Mouse (Mus musculus) kidney, adult 11 months (tissue): Measurements from ENCODE around the gene Tmem260.
A peak's percentile ranks its signal among the peaks of the same experiment; 100 is the strongest.

ENCODE experiments used
- DNase-seq: peaks from one replicate; pipeline ENCODE4 v3.0.0; 2022

Gene Tmem260

DNA sequence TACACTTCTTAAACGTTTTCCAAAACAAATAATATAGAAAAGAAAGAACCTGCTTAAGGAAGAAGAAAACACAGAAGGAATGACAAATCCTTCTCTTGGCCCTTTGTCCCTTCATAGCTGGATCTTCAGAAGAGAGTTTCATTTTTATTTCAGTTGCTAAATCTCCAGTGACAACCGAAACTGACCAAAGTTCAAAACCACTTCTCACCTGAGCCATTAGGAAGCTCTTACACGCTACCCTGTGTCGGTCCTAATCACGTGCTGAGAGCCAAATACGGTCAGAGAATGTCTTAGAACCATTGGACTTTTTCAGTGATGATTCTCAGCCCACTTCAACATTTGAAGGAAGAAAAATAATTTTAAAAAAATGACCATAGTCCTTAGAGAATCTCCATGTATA is 36.8 kb downstream of the Tmem260 start:
- no peak for DNase-seq

DNA sequence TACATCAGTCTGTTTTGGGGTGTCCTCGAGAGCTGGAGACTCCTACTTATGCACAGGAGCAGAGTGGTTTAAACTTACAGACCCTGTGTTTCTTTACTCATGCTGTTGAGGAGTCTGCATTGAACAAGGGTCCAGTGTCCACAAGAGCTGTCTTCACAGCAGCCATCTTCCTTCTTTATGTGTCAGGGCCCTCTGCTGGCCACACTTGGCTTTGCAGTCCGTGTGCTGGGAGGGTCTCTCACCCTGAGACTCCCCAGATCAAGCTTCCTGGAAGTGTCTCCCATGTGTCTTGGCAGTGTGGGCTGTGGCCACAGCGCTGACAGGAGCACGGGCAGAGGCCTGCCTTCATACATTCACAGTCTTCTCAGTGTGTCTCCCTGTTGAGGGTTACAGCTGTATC is 48.0 kb downstream of the Tmem260 start:
- DNase-seq: no peak

DNA sequence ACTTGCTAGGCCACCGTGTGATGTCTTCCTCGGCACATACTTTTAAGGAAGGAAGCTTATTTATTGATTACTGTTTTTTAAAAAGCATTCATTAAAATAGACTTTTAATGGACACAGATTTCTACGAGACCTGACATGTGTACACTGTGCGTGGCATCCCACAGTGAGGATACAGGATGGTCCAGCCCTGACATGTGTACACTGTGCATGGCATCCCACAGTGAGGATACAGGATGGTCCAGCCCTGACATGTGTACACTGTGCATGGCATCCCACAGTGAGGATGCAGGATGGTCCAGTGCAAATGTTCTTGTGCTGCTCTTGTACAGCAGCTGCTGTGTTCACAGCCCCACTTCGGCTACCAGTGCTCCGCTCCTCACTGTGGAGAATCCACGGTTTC is 56.6 kb downstream of the Tmem260 start:
- DNase-seq: no peak

DNA sequence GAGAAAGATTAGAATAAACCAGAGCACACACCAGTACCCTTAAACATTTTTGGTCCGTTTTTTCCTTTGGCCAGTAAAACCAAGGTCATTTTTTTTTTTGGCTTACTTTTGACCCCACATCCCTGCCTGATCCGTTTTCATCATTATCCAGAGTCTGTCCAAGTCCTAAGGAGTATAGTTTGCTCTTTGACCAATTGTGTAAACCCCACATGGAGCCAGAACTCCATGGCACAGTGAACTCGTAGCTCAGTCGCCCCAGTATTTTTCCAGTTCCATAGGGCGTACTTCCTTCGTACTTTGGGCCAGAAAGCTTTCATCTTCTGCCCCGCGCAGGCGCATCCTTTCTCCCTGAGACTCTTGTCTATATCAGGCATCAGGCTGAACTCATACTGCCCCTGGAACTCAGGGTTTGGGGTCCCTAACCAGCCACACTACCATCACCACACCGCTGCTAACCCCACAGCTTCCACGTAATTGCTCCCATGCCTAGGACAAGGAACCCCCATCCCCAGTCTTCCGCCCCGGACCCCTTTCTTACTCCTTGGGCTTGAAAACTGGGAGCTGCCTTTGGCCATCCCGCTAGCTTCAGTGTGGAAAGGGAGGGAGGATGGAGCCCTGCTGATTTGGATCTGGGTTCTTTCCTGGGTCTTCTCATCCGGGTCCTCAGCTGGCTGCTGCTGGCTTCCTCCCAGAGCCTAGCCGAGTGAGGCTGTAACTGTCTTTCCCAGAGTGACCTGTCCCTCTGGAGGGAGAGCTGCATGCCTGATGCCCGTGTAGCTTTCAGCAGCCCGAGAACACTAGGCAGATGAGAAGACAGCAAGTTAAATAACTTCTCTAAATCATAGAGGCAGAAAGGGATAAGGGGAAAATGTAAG is 58.0 kb downstream of the Tmem260 start:
- no peak for DNase-seq

DNA sequence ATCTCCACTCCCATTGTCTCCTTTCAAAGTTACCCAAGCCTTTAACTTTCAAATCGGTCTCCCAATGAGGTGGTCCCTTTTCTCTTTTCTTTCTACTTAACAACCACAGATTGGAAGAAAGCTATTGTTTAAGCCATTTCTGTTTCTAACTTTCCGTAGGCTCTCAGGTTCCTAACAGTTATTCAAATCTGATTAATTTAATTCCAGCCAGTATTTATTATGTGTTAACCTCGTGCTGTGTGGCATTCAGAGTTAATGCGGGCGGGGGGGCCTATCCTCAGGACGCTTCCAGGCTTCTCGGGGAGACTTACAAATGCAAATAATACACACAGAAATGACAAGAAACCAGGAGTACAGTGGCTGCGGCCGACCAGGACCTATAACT is 58.6 kb downstream of the Tmem260 start:
- no peak for DNase-seq

DNA sequence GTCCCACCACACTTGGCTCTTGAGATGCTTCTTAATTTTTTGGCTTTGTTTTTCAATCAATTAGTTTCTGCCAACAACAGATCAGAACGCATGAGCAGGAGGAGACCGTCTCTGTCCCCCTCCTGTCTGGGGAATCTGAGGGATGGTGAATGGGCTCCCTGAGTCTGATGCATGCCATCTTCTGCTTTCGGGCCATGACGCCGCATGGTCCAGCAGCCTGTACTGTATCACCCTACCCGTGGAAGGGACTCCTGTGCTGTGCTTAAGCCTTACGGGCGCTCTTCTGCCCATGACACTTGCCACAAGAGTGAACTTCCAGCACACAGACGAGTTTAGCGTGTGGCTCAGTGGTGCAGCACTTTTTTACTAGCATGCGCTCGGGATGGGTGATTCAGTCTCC is 59.7 kb downstream of the Tmem260 start:
- DNase-seq: no peak

DNA sequence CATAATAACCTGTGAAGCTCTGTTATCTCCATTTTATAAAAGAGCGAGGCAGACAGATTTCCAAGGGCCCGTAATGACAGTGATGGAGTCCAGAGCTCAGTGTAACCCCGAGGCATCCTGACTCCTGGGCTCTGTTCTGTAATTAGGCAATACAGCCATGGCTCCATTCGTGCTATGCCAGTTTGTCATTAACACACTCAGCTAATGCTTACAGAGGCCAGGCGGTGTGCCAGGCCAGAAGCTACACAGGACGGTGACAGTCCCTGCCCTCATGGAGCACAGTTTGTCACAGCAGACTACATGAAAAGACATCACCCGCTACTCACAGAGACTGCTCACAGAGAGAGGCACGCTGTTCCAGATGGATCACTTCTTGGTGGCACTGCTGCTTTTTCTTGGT is 61.5 kb downstream of the Tmem260 start:
- peak; percentile 59 for DNase-seq

DNA sequence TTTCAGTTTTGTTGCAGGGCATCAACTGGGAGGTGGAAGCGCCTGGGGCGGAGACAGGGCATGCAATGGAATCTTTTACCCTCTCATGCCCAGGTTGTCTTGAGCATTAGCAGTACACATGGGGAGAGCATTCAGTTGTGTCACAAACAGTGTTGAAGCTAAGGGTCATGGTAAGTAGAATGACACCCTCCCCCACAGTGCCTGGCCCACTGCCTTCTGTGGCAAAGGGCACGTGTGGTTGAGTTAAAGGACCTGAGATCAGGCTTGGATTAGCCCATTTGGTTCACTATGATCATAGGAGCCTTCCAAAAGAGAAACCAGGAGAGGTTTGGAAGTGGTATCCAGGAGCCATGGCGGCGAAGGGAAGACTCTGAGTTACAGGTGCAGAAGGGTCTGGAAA is 63.2 kb downstream of the Tmem260 start:
- DNase-seq: no peak

DNA sequence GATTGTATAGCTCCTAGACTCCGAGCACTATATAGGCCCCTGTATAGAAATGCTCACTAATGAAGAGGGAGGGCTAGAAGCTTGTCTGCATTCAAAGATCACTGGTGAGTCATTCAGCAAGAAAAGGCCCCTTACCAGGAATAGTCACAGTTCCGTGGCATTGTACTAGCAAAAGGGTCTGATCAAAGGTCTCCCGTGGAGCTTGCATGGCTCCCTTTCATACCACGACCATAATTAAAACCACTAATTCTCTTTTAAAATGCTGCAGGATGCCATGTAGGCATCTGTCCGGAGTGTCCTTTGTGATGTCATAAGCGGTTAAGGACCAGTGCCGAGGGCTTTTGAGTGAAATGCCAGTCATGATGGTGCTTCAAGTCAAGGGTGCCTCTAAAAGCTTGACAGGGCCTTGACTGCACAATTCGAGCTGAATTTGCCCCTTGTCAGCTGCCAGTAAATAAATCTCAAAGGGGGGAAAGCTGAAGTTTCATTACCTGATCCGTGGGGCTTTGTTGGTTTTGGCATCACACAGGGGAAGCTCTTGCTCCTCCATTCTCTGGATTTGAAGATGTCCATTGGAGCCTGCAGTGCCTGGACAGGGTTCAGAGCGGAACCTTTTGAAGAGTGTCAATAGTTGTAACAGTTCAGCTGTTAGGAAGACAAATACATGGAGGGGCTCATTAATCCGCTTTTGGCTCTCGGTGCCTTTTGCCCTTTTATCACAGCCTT is 67.3 kb downstream of the Tmem260 start:
- DNase-seq: no peak

DNA sequence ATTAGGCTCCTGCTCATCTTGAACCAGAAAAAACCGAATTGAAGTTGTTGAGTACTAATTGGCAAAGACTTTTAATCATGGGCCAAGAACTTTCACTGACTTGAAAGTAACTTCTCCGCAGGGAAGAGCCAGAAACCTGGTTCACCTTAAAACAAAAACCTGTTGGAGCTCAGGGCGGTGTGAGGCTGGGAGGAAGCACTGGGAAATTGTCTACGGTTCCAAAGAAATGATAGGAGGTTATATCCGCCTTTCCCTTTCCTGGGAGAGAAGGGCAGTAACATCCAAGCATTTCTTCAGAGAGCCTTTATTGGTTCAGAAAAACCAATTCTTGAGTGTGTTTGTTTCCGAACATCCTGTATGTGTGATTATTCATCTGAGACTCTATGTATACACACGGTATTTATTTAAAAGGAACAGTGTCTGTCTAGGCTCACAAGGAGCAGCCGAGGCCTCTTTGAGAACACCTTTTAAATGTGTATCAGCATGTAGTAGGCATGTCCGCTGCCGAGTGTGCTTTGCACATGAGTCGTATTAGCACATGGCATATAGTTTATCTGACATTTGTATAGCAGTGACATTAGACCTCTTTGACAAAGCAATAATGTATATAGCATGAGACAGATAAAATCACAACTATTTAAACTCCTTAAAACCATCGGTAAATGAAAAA is 68.0 kb downstream of the Tmem260 start:
- no peak for DNase-seq

DNA sequence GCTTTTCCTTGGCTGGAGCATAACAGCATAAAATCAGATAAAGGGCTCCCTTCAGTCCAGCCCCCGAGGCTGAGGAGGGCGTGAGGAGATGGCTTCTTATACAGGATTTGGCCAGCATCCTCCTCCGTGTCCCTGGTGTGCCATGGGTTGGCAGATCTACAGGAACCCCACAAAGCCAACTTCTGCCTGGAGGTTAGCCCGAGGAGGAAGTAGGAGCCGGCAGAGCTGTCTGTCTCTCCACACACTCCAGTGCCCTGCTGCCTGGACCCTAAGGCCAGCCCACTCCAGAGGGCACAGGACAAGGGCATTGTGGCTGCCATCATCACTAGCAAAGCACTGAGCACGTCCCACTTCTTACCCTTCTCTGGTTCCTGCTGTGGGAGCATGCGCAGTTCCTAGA is 68.7 kb downstream of the Tmem260 start:
- no peak for DNase-seq

DNA sequence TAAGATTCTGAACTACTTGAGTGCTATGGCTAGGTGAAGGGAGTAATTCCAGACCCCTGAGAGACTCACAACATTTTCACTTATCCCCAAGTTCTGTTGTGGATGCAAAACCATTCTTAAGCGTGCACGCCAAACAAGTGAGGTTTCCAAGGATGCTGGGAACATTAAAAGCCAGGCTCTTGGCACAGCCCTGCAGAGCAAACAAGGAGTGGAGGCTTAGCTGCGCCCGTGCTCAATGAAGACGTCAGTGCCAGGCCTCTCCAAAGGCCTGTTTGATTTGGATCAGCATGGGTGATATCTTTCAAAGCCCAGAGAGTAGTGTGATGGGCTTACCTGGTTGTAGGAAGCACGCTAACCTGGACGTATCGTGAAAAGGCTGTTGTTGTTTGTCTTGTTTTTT is 69.6 kb downstream of the Tmem260 start:
- no peak for DNase-seq

DNA sequence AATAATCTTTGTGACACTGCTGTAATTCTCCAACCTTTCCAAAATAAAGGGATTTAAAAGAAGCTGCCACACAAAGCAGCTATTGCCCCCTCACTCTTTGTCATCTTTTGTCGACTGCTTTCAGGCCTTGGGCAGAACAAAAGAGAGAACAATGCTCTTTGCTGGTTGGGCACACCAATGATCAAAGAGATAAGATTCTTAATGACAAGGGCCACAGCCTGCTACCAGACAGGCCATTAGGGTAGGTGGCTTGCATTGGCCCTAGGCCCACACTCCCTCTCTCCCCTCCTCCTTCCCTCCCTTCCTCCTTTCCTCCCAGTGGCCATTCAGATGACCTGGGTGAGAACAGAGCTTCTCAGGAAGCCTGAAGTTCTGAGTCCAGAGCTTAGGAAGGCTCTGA is 77.4 kb downstream of the Tmem260 start:
- DNase-seq: no peak

DNA sequence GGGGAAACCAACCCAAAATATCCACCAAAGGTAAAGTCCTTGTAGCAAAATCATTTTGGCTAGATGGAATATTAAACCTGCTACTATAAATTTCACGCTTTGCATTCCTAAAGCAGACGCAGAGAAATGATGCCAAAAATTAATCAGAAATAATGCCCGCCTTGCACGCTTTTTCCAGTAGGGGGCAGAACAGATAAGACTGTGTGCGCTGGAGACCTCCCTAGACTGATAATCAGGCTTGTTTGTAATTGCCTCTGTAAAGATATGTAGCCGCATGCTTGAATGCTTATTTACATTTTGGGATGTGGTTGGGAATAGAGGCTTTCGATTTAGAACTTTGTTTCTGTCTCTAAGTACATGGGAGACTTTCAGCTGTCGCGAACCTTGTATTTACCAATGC is 78.2 kb downstream of the Tmem260 start:
- no peak for DNase-seq

DNA sequence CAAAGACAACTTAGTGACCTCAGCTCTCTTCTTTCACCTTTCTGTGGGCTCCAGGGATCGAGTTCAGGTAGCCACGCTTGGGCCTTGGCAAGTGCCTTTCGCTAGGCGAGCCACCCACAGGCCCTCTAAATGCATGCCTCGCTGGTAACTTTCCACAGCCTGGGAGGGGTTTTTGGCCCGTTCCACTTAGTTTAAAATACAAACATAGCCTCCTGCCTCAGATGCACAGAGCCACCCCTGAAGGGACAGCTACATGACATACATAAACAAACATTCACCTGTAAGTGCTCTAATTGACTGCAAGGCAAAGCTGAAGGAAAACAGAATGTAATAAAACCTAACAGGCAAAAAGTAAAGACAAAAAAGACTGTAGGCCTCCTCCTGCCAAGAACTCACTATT is 79.1 kb downstream of the Tmem260 start:
- no peak for DNase-seq

DNA sequence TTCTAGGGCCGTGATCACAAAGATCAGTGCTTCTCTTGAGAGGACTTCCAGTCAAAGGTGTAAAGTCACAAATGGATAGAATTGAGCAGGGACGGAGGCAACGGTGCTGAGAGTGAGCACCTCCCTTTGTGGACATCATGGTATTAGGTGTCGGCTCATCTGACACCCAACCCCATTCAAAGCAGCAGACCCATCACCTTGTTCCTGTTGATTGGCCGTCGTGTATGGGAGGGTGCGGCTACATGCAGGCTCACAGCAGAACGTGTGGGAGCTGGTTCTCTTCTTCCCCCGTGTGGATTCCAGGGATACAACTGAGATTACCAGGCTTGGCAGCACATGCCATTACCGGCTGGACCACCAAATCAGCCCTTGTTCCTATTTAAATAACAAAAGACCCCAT is 84.7 kb downstream of the Tmem260 start:
- DNase-seq: no peak

DNA sequence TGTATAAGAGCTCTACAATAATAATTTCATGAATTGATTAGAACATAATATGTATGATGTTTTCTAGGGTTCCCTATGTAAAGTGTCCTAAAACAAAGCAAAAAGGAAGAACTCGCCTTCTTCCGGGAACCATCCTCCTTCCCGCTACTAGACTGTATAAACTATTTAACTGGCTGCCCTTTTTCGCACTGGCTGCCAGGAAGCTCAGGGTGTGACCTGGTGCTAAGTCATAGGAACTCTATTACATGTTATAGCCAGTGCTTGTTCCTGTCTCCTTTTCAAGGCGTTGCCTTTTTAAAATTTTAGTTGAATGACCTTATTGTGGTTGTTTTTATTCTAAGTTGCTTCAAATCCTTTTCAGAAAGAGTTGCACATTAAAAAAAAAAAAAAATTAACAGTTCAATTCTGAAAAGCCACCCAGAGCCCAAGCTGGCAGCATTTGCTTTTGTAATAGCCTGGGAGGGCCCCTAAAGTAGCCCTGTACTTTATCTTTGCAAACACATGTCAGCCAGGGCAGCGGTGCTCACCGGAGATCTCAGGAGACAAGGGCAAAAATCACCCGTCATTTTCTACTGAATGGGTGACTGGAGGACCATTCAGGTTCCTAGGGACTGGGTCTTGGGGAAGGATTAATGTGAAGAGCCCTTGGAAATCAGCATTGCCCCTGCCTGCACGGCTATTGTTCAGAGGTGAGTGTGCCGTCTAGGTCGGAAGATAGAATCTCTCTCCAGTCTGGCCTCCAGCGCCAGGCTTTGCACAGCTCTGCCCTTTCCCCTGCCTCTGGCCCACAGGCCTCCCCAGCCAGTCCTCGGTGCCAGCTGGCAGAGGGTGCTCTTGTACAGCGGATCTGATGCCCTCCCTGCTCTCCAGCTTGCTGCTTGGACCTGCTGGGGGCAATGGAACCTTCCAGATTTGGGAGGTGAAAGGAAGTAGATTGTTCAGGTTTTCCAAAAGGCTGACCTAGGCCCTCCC is 92.2 kb downstream of the Tmem260 start:
- no peak for DNase-seq

DNA sequence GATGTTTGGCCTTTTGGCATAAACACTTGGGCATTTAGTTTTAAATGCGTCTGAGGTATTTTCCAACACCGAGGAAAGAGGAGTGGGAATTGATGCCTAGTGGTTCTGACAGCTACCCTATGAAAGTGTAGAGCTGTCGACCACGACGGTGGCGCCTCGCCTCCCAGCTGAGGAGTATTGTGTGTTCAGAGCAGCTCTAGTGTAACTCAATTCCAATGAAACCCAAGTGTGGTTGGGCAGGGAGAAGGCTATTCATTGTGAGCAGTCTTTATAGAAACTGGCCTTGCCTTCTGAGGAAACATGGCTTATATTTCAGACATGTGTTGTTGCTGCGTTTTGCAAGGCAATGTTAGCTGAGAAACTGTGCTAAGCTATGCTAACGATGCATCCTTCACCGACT is 99.2 kb downstream of the Tmem260 start:
- DNase-seq: no peak

DNA sequence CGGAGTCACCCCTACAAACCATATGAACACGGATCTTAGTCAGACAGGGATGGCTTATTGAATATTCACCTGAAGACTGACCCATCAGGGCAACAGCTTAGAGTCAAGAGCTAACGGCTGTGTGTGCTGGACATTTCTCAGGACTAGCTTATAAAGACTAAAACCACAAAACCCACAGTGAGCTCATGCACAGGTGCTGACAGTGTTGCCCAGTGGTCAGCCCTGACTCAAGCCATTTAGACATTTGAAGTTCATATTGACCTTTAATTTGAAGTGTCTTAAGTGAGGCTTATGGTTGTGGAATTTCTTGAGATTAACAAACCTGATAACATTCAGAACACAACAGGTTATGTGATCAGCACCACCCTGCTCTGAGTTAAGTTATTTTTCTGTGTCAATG is 100.1 kb downstream of the Tmem260 start:
- no peak for DNase-seq

DNA sequence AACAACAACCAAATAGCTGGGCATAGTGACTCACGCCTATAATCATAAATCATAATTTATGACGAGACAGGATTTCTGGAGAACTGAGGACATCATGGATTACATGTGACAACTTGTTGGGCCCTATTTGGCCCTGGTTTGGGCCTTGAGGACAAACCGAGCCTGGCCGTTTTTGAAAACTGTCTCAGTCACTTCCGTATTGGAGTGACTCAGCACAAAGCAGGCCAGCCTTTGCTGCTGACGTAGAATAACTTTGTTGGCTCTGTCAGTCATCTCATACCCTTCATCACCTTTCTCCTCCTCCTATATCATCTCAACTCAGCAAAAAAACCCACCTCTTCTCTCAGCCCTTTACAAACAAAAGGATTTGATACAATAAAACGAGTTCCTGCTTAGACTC is 103.8 kb downstream of the Tmem260 start:
- DNase-seq: no peak

DNA sequence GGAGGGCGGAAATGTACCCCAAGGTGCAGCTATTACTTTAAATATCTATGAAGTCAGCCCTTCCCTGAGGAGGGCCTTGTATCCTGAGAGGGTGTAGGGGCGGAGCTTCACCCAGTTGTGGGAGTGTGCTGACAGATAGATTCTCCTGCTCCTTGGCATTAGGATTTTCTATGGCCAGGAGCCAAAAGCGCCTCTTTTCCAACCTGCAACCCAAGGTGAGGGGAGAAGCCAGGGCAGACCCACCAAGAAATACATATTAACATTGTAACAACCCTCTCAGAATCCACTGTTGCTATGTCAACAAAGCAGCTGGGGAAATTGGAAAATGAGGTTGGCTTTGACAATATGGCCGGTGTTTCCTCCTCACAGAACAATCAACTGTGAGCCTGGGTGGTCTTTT is 107.3 kb downstream of the Tmem260 start:
- DNase-seq: no peak

DNA sequence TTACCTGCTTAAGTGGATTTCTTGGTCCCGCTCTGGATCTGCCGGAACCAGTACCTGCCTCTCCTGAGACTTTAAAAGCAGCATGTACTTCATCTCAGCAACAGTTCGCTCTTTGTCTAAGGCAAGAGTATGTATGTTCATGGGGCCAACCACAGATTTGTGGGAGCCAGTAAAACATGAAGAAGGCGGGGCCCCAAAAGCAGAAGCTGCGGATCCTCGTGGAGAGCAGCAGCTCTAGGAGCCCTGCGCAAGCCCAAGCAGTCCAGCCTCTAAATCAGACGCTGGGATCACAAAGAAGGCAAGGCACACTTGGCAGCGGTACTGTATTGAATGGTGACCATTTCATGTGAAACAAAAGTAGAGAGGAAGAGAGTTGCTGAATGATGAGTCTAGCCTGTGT is 107.8 kb downstream of the Tmem260 start:
- DNase-seq: no peak

DNA sequence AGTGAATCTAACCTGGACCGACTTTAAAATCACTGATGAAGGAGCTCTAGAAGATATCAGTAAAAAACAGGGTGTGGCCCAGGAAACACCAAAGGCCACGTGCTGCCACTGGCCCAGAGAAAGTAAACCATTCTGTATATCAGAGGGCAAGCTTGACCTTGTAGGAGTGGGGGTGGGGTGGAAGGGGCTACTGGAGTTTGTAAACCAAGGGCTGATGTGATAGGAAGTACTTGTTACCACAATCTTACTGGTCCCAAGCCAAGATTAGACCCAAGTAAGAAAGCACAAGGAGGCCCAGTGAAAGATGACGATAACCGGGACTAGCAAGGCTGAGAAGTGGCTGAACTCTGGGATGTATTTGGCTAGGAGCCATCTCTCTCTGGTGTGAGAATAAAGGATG is 113.1 kb downstream of the Tmem260 start:
- no peak for DNase-seq
